Mouse (Mus musculus): ENCODE measurements around the gene Crocc.

Gene Crocc

GRCm38 (mm10) chr4:141066709-141067515, 6.6 kb upstream of the Crocc start:
- peak; percentile 88 for DNase-seq

GRCm38 (mm10) chr4:141065123-141065522, 4.8 kb upstream of the Crocc start:
- peak; percentile 78 for DNase-seq

GRCm38 (mm10) chr4:141064104-141064659, 3.8 kb upstream of the Crocc start:
- DNase-seq: no peak

- DNase-seq: no peak
These were observed 529 bp downstream of the Crocc start for GRCm38 (mm10) chr4:141059616-141060425.

- DNase-seq: no peak
These were observed 1.5 kb downstream of the Crocc start for GRCm38 (mm10) chr4:141058835-141059234.

GRCm38 (mm10) chr4:141056970-141057369, 3.4 kb downstream of the Crocc start:
- DNase-seq: no peak

- DNase-seq: peak; percentile 99
These were observed 6.7 kb downstream of the Crocc start for GRCm38 (mm10) chr4:141053568-141054161.

- DNase-seq: peak; percentile 79
These were observed 7.2 kb downstream of the Crocc start for GRCm38 (mm10) chr4:141053138-141053537.

- no peak for DNase-seq
These were observed 7.9 kb downstream of the Crocc start for GRCm38 (mm10) chr4:141052442-141052841.

GRCm38 (mm10) chr4:141049476-141049835, 10.9 kb downstream of the Crocc start:
- peak; percentile 53 for DNase-seq

GRCm38 (mm10) chr4:141048810-141049475, 11.4 kb downstream of the Crocc start:
- no peak for DNase-seq

- DNase-seq: no peak
These were observed 15.5 kb downstream of the Crocc start for GRCm38 (mm10) chr4:141044816-141045215.

GRCm38 (mm10) chr4:141041117-141041516, 19.2 kb downstream of the Crocc start:
- DNase-seq: no peak

GRCm38 (mm10) chr4:141033606-141034549, 26.5 kb downstream of the Crocc start:
- peak; percentile 87 for DNase-seq

- peak; percentile 48 for DNase-seq
These were observed 28.6 kb downstream of the Crocc start for GRCm38 (mm10) chr4:141031733-141032132.

GRCm38 (mm10) chr4:141030541-141031206, 29.7 kb downstream of the Crocc start:
- DNase-seq: no peak

- no peak for DNase-seq
These were observed 35.4 kb downstream of the Crocc start for GRCm38 (mm10) chr4:141024992-141025391.

- no peak for DNase-seq
These were observed 36.3 kb downstream of the Crocc start for GRCm38 (mm10) chr4:141024052-141024451.

GRCm38 (mm10) chr4:141021614-141021929, 38.8 kb downstream of the Crocc start:
- DNase-seq: no peak

- DNase-seq: no peak
These were observed 39.3 kb downstream of the Crocc start for GRCm38 (mm10) chr4:141020811-141021613.

All from kidney, adult 11 months (tissue).